Mouse (Mus musculus) B cell, adult (primary cell): Measurements from ENCODE around the gene Flvcr1. TPM values are rescaled to one million over a fixed set of nuclear protein-coding genes. Genes with fewer than 3 reads are reported as not detected.

ENCODE experiments used
- total RNA-seq: library from RNA; stranded (reverse); gene quantifications from 4 replicates; pipeline ENCODE4 v1.2.4, GENCODE M21; 2023; ENCODE audit not compliant: inconsistent age

Flvcr1 gene
- 14.5 to 19.1 TPM (median 17.3 TPM) in 4 replicates for total RNA-seq

GRCm38 (mm10) chr1:191026021-191026713 is at the start of gene Flvcr1:
Gene Flvcr1 (minus strand): TSS chr1:191026158.

GRCm38 (mm10) chr1:191062781-191063485 is 37.0 kb upstream of the Flvcr1 start, which contains the start of the genes Tatdn3 and Nsl1:
Gene Tatdn3 (minus strand): TSS chr1:191062932.
Gene Nsl1 (plus strand): TSS chr1:191063012.

GRCm38 (mm10) chr1:191036554-191037334 is 10.8 kb upstream of the Flvcr1 start, which contains the start of gene Spata45:
Gene Spata45 (plus strand): TSS chr1:191036639.

GRCm38 (mm10) chr1:190979100-190979563 is 46.8 kb downstream of the Flvcr1 start, which contains the start of gene Vash2:
Gene Vash2 (minus strand): TSS chr1:190979296.

Other genes starting within 250 kb of the Flvcr1 start
- gene Rps6kc1, start 114.4 kb downstream of the Flvcr1 start, total RNA-seq: 7.4 to 13.8 TPM (median 10.4 TPM) in 4 replicates
- 74.2 to 87.3 TPM (median 81.3 TPM) in 4 replicates for gene Angel2, start 101.0 kb downstream of the Flvcr1 start, total RNA-seq
- gene Vash2, start 46.9 kb downstream of the Flvcr1 start, total RNA-seq: 0.54 to 0.96 TPM (median 0.77 TPM) in 4 replicates
- not detected in 4 replicates for gene Spata45, start 10.5 kb upstream of the Flvcr1 start, total RNA-seq
- gene Tatdn3, start 36.8 kb upstream of the Flvcr1 start, total RNA-seq: 8.4 to 12.4 TPM (median 11.0 TPM) in 4 replicates
- gene Nsl1, start 36.9 kb upstream of the Flvcr1 start, total RNA-seq: 0.97 to 3.9 TPM (median 1.8 TPM) in 4 replicates
- gene Batf3, start 71.7 kb upstream of the Flvcr1 start, total RNA-seq: 0.90 to 1.2 TPM in 2 of 4 replicates, not detected in the others
- 0.36 to 0.74 TPM (median 0.52 TPM) in 4 replicates for gene Fam71a, start 138.7 kb upstream of the Flvcr1 start, total RNA-seq
- 106 to 123 TPM (median 119 TPM) in 4 replicates for gene Atf3, start 191.9 kb upstream of the Flvcr1 start, total RNA-seq